Mouse (Mus musculus) adrenal gland, postnatal 4 days (tissue): Measurements from ENCODE around the gene Rcsd1. TPM values are rescaled to one million over a fixed set of nuclear protein-coding genes. Genes with fewer than 3 reads are reported as not detected.

Experiments used
- microRNA-seq: library from miRNA; unstranded; fragments of <30 nt; microRNA quantifications from one replicate; pipeline ENCODE4 v1.2.0, GENCODE M21; 2021
- total RNA-seq, 2 experiments: library from RNA; stranded (reverse); gene quantifications; 2 replicates each; pipeline ENCODE4 v1.2.3; 2021

Gene Rcsd1
- total RNA-seq, 2 experiments from 2014 or later: 29.5 to 31.9 TPM

Small RNA genes within 50 kb of the gene (microRNA-seq; reads per million reads assigned to microRNA genes)
- not detected for gene Gm44458

Other genes starting within 250 kb of the Rcsd1 start
- 10 to 100 TPM; 40.9 to 42.9 TPM for gene Dcaf6, start 249.3 kb downstream of the Rcsd1 start, total RNA-seq
- gene Mpc2, start 249.1 kb downstream of the Rcsd1 start, total RNA-seq: 100 to 1,000 TPM; 113 to 122 TPM
- gene Adcy10, start 224.6 kb downstream of the Rcsd1 start, total RNA-seq: under 1 TPM; 0.28 to 0.42 TPM
- 10 to 100 TPM; 81.1 to 82.7 TPM for gene Mpzl1, start 75.2 kb downstream of the Rcsd1 start, total RNA-seq
- gene Creg1, start 54.0 kb upstream of the Rcsd1 start, total RNA-seq: 10 to 100 TPM; 43.2 to 44.4 TPM
- gene Cd247, start 78.9 kb upstream of the Rcsd1 start, total RNA-seq: under 1 TPM; 0.45 to 0.48 TPM